Mouse (Mus musculus) thymus, adult 2 months (tissue): ENCODE measurements around the gene Macrod2.

Experiments used
- CTCF ChIP-seq: fragments of 200-500 bp; IDR thresholded peaks from 2 replicates; pipeline ENCODE4 v1.5.1; 2012; ENCODE audit warnings: mild to moderate bottlenecking, control low read depth, low read length, moderate library complexity, borderline replicate concordance; ENCODE audit not compliant: control insufficient read depth, poor library complexity, insufficient read depth; ENCODE audit errors: extremely low read depth
- POLR2A ChIP-seq: fragments of 200-500 bp; IDR thresholded peaks from 2 replicates; pipeline ENCODE4 v1.6.1; 2012; ENCODE audit warnings: mild to moderate bottlenecking, low read length, control low read depth, moderate library complexity; ENCODE audit not compliant: control insufficient read depth, poor library complexity, insufficient read depth; ENCODE audit errors: extremely low read depth

DNA sequence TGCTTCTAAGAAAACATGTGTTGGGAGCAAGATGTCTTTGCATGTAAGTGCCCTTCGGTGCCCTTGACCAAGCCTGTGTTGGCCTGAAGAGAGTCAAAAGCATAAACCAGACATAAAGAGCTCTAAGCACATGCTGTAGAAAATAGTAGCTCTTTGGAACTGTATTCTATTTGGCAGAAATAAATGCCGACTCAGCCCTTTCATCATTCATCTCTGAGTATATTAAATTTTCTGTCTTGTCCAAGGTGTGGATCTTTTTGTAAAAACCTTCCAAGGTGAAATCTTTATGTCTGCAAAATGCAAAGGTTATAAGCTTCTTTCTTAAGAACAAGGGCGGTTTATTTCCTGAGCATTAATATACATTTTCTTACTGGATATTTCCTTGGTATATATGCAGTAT is 920.2 kb downstream of the Macrod2 start:
- TF ChIP-seq POLR2A (no peak), CTCF (no peak)
